Mouse (Mus musculus) liver, adult 2 months (tissue): ENCODE data around the gene Myo18b.

ENCODE experiments used
- CTCF ChIP-seq: fragments of 200-500 bp; IDR thresholded peaks from 2 replicates; pipeline ENCODE4 v1.5.1; 2011; ENCODE audit warnings: low read depth, low read length, control low read depth
- POLR2A ChIP-seq: fragments of 200-500 bp; IDR thresholded peaks from 2 replicates; pipeline ENCODE4 v1.6.1; 2011; ENCODE audit warnings: low read length, control low read depth; ENCODE audit not compliant: insufficient read depth; ENCODE audit errors: extremely low read depth

GRCm38 (mm10) chr5:112674806-112675205 lies 221.4 kb downstream of the Myo18b start:
- no peak for TF ChIP-seq POLR2A
- no peak for TF ChIP-seq CTCF
